Mouse (Mus musculus): Measurements from ENCODE around the gene Ctc1. TPM values are rescaled to one million over a fixed set of nuclear protein-coding genes. Genes with fewer than 3 reads are reported as not detected.
A peak's percentile ranks its signal among the peaks of the same experiment; 100 is the strongest.
"Not testable (repeated sequence)": the region's sequence is repeated elsewhere in the genome, so short reads cannot be mapped to it uniquely, and the experiment has no call there.

The Ctc1 gene
- total RNA-seq, 2 experiments from 2014 or later, result 60.8 to 64.7 TPM

- DNase-seq; intact Hi-C loops (cut with DNase I): not testable (repeated sequence)
Measured at GRCm38 (mm10) chr11:69006575-69006974, 9.1 kb upstream of the Ctc1 start.

GRCm38 (mm10) chr11:69008182-69009121, 7.3 kb upstream of the Ctc1 start, which contains the start of gene Pfas:
TSS of gene Pfas (minus strand) at chr11:69008460.
- intact Hi-C loops (cut with DNase I), result no loop called here
- DNase-seq, result peak; percentile 98

GRCm38 (mm10) chr11:69009508-69009907, 6.2 kb upstream of the Ctc1 start:
- intact Hi-C loops (cut with DNase I), result no loop called here
- DNase-seq, result no peak

- intact Hi-C loops (cut with DNase I), result no loop called here
- DNase-seq, result no peak
Measured at GRCm38 (mm10) chr11:69010400-69011323, 5.0 kb upstream of the Ctc1 start.

DNA sequence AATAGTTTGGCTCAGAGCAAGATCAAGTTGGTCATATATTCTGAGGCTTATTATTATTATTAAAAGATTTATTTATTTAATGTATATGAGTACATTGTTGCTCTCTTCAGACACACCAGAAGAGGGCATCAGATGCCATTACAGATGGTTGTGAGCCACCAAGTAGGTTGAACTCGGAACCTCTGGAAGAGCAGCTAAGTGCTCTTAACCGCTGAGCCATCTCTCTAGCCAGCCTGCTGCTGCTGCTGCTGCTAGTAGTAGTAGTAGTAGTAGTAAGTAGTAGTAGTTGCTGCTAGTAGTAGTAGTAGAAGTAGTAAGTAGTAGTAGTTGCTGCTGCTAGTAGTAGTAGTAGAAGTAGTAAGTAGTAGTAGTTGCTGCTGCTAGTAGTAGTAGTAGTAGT, 4.3 kb upstream of the Ctc1 start:
- intact Hi-C loops (cut with DNase I); DNase-seq: not testable (repeated sequence)

GRCm38 (mm10) chr11:69012071-69012601, 3.6 kb upstream of the Ctc1 start:
- intact Hi-C loops (cut with DNase I), result no loop called here
- peak; percentile 87 for DNase-seq

- intact Hi-C loops (cut with DNase I), result no loop called here
Measured at GRCm38 (mm10) chr11:69016755-69017154, 1.0 kb downstream of the Ctc1 start.

DNA sequence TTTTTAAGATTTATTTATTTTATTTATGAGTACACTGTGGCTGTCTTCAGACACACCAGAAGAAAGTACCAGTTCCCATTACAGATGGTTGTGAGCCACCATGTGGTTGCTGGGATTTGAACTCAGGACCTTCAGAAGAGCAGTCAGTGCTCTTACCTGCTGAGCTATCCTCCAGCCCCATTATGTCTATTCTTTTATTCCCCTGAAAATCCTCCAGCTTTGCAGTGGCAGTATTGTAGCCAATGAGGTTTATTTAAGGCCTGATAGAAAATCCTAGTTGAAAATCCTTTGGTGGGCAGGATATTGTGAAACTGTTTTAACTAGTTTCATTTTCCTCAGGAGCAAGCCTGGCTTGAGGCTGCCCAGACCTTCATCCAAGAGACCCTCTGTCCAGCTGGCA, 5.0 kb downstream of the Ctc1 start:
- DNase-seq, result no peak
- intact Hi-C loops (cut with DNase I), result no loop called here

More at GRCm38 (mm10) chr11:69016755-69017154, 1.0 kb downstream of the Ctc1 start:
- no peak for DNase-seq

DNA sequence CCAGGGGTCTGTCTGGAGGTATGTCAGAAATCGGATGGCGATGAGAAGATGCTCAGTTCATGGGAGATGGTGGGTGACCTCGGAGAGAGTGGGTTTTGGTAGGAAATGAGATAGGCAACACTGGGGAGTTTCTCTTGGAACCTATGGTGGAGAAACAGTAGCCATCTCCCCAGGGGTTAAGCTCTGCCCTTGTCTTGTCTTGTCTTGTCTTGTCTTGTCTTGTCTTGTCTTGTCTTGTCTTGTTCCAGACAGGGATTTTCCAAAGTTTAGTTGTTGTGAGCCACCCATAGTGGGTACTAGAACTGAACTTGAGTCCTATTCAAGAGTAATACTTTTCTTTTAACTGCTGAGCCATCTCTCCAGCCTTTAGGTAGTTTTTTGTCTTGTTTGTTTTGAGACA, 10.9 kb downstream of the Ctc1 start:
- DNase-seq, result no peak
- intact Hi-C loops (cut with DNase I), result no loop called here

DNA sequence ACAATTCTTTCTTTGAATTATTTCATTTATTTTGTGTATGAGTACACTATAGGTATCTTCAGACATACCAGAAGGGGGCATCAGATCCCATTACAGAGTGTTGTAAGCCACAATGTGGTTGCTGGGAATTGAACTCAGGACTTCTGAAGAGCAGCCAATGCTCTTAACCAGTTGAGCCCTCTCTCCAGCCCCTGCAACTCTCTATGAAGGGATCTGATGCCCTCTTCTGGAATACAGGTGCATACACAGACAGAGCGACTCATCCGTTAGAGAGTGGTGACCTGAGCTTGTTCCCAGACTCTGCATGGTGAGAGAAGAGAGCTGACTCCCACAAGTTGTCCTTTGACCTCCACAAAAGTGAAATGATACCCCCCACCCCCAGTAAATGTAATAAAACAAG, 13.1 kb downstream of the Ctc1 start:
- intact Hi-C loops (cut with DNase I), result no loop called here
- no peak for DNase-seq

DNA sequence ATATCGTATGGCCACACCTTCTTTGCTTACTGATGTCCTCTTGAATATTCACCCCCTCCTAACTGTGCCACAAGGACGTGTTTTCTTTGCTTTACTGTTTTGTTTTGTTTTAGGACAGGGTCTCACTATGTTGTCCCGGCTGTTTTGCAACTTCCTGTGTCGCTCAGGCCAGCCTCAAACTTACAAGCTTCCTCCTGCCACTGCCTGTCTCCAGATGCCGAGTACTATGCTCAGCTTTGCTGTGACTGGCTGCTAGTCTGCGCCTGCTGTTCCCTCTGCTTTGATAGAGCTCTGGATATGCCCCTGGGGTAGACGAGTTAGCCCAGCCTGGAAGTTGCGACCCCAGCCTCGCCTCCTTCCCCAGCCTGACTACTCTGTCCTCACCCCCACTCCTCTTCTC, 17.8 kb downstream of the Ctc1 start:
- no peak for DNase-seq
- intact Hi-C loops (cut with DNase I), result no loop called here

DNA sequence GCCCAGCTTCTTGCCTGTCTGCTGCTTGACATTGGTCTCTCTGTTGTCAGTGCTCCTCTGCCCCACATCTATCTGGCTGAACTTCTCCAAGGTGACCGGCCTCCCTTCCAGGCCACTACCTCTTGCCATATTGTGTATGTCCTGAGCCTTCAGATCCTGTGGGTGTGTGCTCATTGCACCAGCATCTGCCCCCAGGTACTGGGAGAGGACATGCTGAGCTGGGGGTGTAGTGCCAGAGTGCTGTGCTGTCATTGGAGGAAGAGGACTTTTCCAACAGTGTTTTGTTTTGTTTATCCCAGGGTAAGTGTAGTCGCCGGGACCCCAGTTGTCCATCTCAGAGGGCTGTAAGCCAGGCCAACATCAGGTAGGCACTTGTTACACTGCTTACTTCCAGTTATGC, 18.9 kb downstream of the Ctc1 start:
- intact Hi-C loops (cut with DNase I), result no loop called here
- no peak for DNase-seq

GRCm38 (mm10) chr11:69035411-69035810, 19.7 kb downstream of the Ctc1 start:
- DNase-seq, result no peak
- intact Hi-C loops (cut with DNase I), result no loop called here

- DNase-seq, result peak; percentile 85
- intact Hi-C loops (cut with DNase I), result no loop called here
Measured at GRCm38 (mm10) chr11:69035849-69036248, 20.1 kb downstream of the Ctc1 start.

DNA sequence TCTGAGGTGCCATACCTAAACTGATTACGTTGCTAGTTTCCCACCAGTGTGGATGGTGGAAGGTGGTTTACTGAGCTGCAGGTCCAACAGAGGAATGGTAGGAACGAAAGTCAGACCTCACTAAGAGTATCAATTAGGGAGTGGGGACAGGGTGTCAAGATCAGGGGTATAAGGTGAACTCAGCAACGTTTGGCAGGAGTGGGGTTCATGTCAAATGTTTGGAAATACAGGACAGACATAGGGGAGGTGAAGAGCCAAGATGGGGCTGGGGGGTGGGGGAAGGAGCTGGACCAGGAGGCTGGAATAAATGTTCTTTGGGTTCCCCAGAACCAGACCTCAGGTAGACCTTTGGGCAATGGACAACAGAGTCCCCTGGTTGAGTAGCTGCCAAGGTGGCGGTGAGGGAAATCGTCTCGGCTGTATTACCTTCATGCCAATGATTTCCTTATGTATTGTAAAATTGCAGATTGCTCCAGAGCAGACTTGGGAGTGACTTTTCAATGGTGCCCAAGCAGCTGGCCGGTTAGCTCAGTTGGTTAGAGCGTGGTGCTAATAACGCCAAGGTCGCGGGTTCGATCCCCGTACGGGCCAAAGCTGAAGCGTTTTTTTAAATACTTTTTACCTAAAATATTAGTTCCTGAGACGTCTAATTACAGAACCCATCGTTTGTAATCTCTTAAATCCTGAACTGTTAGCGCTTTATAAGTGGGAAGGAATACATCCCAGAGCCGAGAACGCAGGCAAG, 20.9 kb downstream of the Ctc1 start:
- intact Hi-C loops (cut with DNase I), result no loop called here
- peak; percentile 81 for DNase-seq

GRCm38 (mm10) chr11:69037231-69038061, 21.7 kb downstream of the Ctc1 start:
- intact Hi-C loops (cut with DNase I), result no loop called here
- peak; percentile 75 for DNase-seq

- no peak for DNase-seq
- intact Hi-C loops (cut with DNase I), result no loop called here
Measured at GRCm38 (mm10) chr11:69038173-69038572, 22.5 kb downstream of the Ctc1 start.

- DNase-seq, result peak; percentile 92
- intact Hi-C loops (cut with DNase I), result no loop called here
Measured at GRCm38 (mm10) chr11:69045531-69046394, 30.1 kb downstream of the Ctc1 start, which contains the start of gene Aurkb. TSS of gene Aurkb (plus strand) at chr11:69045647.

Measured in left cerebral cortex, postnatal 4 days (tissue).